Mouse (Mus musculus): ENCODE data around the gene Gmds.
A peak's percentile ranks its signal among the peaks of the same experiment; 100 is the strongest.

GRCm38 (mm10) chr13:32272937-32273496 is 65.5 kb downstream of the Gmds start:
- TF ChIP-seq POLR2A (IDR thresholded peaks at IDR 0.05; ENCODE audit: control insufficient read depth, low read depth, low read length): no peak
- TF ChIP-seq CTCF (IDR thresholded peaks at IDR 0.05; ENCODE audit: control insufficient read depth, insufficient read depth, insufficient replicate concordance, low read depth, low read length): peak; percentile 29; the same call in 1 of the 2 replicates

Measured in testis, adult 2 months (tissue).